Mouse (Mus musculus): ENCODE results near the gene Gart.

- TF ChIP-seq CTCF (IDR thresholded peaks at IDR 0.05; ENCODE audit: extremely low read depth, insufficient read depth, insufficient read length, insufficient replicate concordance) = no peak
- TF ChIP-seq POLR2A (IDR thresholded peaks at IDR 0.05; ENCODE audit: low read depth, low read length) = no peak
These were observed 7.6 kb downstream of the Gart start for GRCm38 (mm10) chr16:91639161-91639560.
